Mouse (Mus musculus) cerebellum, adult 2 months (tissue): ENCODE measurements around the gene Gm11020. TPM values are rescaled to one million over a fixed set of nuclear protein-coding genes. Genes with fewer than 3 reads are reported as not detected.
"Not testable (repeated sequence)": the region's sequence is repeated elsewhere in the genome, so short reads cannot be mapped to it uniquely, and the experiment has no call there.

Source experiments
- DNase-seq, 2 experiments: peaks; one replicate each; pipeline ENCODE4 v3.0.0; 2021
- H3K27ac ChIP-seq: fragments of 200-500 bp; 2 replicates; pipeline ENCODE4 v1.5.1; 2012; ENCODE audit warnings: low read length, control low read depth, inconsistent platforms; ENCODE audit not compliant: insufficient read depth
- H3K27me3 ChIP-seq: fragments of 200-500 bp; 2 replicates; pipeline ENCODE4 v1.6.1; 2012; ENCODE audit warnings: inconsistent platforms, mild to moderate bottlenecking, low read length, moderate library complexity; ENCODE audit not compliant: control insufficient read depth, insufficient read depth
- H3K4me1 ChIP-seq: fragments of 200-500 bp; 2 replicates; pipeline ENCODE4 v1.6.1; 2011; ENCODE audit warnings: low read length; ENCODE audit not compliant: control insufficient read depth, insufficient read depth
- H3K4me3 ChIP-seq: fragments of 200-500 bp; replicated peaks from 2 replicates; pipeline ENCODE3; 2011; ENCODE audit warnings: mild to moderate bottlenecking, low read depth, low read length, control low read depth; ENCODE audit not compliant: insufficient read depth
- CTCF ChIP-seq: fragments of 200-500 bp; IDR thresholded peaks from 2 replicates; pipeline ENCODE4 v1.5.1; 2011; ENCODE audit warnings: low read depth, mild to moderate bottlenecking, control low read depth, low read length, moderate library complexity, borderline replicate concordance; ENCODE audit not compliant: insufficient read depth
- POLR2A ChIP-seq: fragments of 200-500 bp; IDR thresholded peaks from 2 replicates; pipeline ENCODE4 v1.6.1; 2011; ENCODE audit warnings: low read length, control low read depth, borderline replicate concordance; ENCODE audit not compliant: insufficient read depth
- WGBS: fragments of 180-500 bp; shearing (Covaris S2); methylation state at CpG from one replicate; pipeline ENCODE4 v1.1.7; 2018; 5-methylcytosine and 5-hydroxymethylcytosine counted together
- polyA plus RNA-seq: library from polyadenylated mRNA; depleted of rRNA; stranded (reverse); fragments of >200 nt; gene quantifications from 2 replicates; pipeline ENCODE4 v1.2.3, GENCODE M21; 2012

The Gm11020 gene
- polyA plus RNA-seq, 1 experiment = not detected

DNA sequence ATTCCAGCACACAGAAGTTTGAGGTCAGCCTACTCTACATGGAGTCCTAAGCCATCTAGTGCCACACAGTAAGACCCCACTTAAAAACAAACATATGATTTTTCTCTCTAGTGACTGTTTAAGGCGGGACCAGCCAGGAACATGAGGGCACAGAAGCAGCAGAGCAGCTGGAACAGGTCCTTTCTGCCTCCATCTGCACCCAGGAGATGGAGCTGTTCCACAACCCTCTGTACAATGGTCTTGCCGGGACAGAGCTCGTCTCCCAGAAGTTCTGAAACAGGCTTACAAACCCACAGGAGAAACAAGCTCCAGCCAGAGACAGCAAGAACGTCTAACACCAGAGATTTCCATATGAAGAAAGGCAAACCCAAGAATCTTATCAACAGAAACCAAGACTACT is 8.1 kb upstream of the Gm11020 start:
- H3K27me3 ChIP-seq = no peaks in the 10 kb centered on the region
- DNase-seq = no peak
- WGBS = 59% methylated on average over 4 of the region's 4 CpGs

DNA sequence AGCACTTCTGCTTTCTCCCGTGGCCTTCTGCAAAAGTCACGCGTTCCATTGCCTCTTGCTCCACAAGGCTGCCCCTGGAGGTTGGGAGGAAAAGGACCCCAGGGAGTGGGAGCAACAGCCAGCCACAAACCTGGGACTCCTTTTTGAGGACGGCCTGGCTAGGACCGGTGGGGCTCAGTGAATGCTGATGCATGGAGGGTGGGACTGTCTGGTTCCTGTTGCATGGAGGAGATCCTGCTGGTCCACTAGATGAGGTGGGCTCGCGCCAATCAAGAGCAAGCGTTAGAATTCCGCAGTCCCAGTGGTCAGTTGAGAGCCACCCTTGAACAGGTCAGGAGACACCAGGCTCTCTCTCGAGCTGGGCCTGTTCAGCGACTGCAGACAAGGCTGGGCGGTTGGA is 563 bp downstream of the Gm11020 start, which contains the start of gene Cmtm2b:
Gene Cmtm2b (plus strand): TSS at position 301 of the 400 bp plus-strand sequence.
- WGBS = 89% methylated on average over 12 of the region's 12 CpGs

More for the DNA sequence above, 8.1 kb upstream of the Gm11020 start:
- Histone ChIP-seq H3K27ac (no peak overlapping the region), H3K4me3 (no peak overlapping the region), H3K4me1 (peaks cover 2% of the 10 kb centered on the region; the same call in 1 of the 2 replicates)
- TF ChIP-seq CTCF (peak; percentile 14; the same call in 1 of the 2 replicates), POLR2A (no peak)

DNA sequence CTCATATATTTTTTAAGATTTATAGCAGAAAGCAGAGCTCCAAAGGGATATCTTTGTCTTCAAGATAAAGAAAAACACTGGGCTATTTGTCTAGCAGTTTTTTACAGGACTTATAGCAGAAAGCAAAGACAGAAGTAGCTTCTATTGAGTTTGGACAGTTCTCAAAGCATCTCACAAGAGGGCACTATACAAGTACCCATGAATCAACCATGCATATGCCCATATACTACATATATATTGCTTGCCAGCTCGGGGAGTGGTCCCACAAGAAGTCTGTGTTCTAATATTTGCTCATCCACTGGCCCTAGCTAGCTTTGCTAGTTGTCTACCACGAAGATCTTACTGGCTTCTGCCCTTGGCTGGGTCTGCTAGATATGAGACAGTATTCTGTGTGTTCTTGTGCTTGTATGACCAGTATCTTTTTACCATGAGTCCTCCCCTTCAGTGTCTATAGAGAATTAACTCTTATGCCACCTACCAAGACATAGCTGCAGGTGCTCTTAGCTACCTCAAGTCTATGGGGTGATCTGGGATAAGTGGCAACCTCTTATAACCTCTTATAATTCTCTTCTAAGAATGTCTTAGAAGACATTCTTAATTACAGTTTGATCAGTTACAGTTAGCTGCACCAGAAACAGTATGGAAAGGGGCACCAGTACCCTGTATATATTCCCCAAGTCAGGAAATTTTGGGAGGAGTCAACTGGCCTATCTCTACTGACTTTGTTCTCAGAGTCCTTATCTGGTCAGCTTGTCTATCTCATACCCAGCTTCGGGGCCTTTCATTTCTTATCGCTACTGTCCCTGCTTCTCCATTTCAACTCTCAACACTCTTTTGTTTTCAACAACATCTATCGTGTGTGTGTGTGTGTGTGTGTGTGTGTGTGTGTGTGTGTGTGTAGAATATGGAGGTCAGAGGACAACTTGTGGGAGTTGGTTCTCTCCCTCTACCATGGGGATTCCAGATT is 11.6 kb downstream of the Gm11020 start:
- TF ChIP-seq POLR2A (no peak), CTCF (no peak)
- 75% methylated on average over 5 of the region's 5 CpGs for WGBS
- no peak overlapping the region for H3K4me3 ChIP-seq
- H3K27ac ChIP-seq = no peak overlapping the region
- H3K27me3 ChIP-seq = no peaks in the 10 kb centered on the region
- no peaks in the 10 kb centered on the region for H3K4me1 ChIP-seq
- no peak for DNase-seq

More for the DNA sequence above, 563 bp downstream of the Gm11020 start, which contains the start of gene Cmtm2b:
- H3K27ac ChIP-seq, DNase-seq, H3K4me3 ChIP-seq, H3K27me3 ChIP-seq, H3K4me1 ChIP-seq: not testable (repeated sequence)

DNA sequence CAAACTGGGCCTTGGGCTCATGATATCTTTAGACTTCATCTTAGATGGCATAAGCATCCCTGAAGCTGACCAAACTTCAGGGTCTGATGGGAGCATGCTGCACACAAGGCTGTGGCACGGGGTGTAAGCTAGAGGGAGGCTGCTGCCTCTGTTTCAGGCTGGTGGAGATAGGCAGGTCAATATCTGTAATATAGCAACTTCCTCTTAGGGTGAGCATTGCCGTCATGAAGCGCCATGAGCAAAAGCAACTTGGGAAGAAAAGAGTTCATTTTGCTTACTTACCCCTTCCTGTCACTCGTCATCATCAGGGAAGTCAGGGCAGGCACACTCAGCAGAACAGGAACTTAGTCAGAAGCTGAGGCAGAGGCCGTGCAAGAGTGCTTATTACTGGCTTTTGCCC is 12.4 kb downstream of the Gm11020 start:
- H3K4me1 ChIP-seq = no peaks in the 10 kb centered on the region
- H3K27ac ChIP-seq = no peak overlapping the region
- TF ChIP-seq CTCF = no peak
- TF ChIP-seq POLR2A = no peak
- no peaks in the 10 kb centered on the region for H3K27me3 ChIP-seq
- 76% methylated on average over 5 of the region's 5 CpGs for WGBS
- DNase-seq = no peak
- no peak overlapping the region for H3K4me3 ChIP-seq

DNA sequence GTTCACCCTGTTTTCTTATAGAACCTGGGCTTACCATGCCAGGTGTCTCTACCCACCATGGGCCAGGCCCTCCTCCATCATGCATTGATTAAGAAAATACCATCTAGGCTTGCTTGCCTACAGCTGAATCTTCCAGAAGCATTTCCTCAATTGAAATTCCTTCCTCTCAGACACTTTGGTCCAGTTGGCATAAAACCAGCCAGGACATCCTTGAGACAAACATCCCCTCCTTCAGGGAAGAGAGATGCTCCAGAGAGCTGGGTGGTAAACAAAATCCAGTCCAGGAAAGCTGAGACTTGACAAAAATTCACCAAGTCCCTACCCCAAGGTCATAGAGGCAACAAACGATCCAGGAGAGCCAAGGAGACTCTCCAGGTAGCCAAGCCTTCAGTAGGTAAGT is 12.8 kb downstream of the Gm11020 start:
- DNase-seq = no peak
- no peak overlapping the region for H3K4me3 ChIP-seq
- no peaks in the 10 kb centered on the region for H3K4me1 ChIP-seq
- TF ChIP-seq CTCF = no peak
- H3K27me3 ChIP-seq = no peaks in the 10 kb centered on the region
- H3K27ac ChIP-seq = no peak overlapping the region
- 65% methylated on average over 1 of the region's 1 CpGs for WGBS

DNA sequence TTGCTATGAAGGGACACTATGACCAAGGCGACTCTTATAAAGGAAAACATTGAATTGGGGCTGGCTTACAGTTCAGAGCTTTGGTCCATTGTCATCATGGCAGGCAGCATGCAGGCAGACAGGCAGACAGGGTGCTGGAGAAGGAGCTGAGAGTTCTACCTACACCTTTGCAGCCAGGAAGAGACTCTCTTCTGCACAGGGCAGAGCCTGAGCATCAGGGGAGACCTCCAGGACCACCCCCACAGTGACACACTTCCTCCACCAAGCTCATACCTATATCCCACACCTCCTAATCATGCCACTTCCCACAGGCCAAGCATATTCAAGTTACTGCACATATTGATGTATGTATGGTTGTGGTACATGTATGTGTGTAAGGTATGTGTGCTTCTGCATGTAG is 15.4 kb downstream of the Gm11020 start:
- Histone ChIP-seq H3K4me3 (no peak overlapping the region), H3K4me1 (0 out of 2 replicates have a peak, but pooled peaks cover 8% of the 10 kb centered on the region), H3K27me3 (no peaks in the 10 kb centered on the region), H3K27ac (no peak overlapping the region)
- no peak for DNase-seq
- 92% methylated on average over 1 of the region's 1 CpGs for WGBS
- TF ChIP-seq POLR2A = no peak
- TF ChIP-seq CTCF = no peak

DNA sequence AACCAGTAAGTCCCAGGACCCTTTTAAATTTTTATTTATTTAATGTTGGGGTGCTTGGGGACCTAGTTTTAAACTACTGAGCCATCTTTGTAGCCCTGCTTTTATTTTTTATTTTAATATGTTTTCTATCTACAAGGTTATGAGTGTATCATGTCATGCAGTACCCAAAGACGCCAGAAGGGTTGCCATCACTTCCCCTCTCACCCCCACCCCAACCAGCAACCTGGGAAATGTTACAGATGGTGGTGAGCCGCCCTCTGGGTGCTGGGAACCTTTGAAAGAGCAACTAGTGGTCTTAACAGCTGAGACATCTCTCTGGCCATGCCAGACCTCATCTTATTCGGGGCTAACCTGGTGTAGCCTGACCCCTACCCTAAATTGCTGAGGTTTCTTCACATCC is 16.5 kb downstream of the Gm11020 start:
- TF ChIP-seq CTCF = no peak
- TF ChIP-seq POLR2A = no peak
- Histone ChIP-seq H3K27me3 (no peaks in the 10 kb centered on the region), H3K27ac (no peak overlapping the region), H3K4me3 (no peak overlapping the region), H3K4me1 (0 out of 2 replicates have a peak, but pooled peaks cover 8% of the 10 kb centered on the region)
- DNase-seq = no peak
- 72% methylated on average over 3 of the region's 3 CpGs for WGBS

DNA sequence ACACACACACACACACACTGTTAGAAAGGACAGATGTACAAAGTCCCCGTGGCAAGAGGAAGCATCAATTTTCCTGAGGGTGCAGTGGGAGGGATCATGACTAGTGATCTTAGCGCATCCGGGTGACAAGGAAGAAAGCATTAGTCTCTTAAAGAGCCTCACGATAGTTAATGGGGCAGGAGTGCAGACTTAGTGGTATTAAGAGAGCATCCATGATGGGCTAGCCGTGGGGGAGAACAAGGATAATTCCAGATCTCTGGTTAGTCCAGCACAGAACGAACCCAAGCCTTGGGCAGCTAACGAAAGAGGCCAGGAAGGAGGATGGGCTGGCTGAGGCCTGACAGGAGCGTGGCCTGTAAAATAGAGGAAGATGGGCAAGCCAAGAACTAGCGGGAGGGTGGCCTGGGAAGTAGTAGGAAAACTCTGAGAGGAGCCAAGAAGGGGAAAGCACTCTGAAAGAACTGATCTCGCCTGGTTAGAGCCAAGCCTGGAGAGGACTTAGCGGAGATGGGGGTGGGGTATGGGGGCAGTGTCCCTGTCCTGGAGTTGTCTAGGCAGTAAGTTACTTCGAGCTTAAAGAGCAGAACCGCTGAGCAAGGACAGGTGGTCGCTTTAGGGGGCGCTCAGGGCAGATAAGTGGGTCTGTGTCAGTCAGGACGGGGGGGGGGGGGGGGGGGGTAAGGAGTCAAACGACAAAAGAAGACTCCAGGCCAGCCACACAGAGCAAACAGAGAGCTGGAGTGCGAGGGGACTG is 18.0 kb downstream of the Gm11020 start, which contains the start of gene Cmtm3:
Gene Cmtm3 (plus strand): TSS at position 182 of the 754 bp plus-strand sequence.
- WGBS = 36% methylated on average over 17 of the region's 18 CpGs
- Histone ChIP-seq H3K27ac (no peak within 1 kb of the TSS), H3K4me1 (peaks cover 8% of the 10 kb centered on the region; the same call in 1 of the 2 replicates), H3K4me3 (peak within 1 kb of the TSS; percentile 61), H3K27me3 (no peaks in the 10 kb centered on the region)
- peak in 1 of 2 experiments; percentile 27 for DNase-seq
- TF ChIP-seq CTCF (no peak), POLR2A (no peak)
